Mouse (Mus musculus) midbrain, embryonic 15.5 days (tissue): Measurements from ENCODE around the gene Tmem210. TPM values are rescaled to one million over a fixed set of nuclear protein-coding genes. Genes with fewer than 3 reads are reported as not detected.
A peak's percentile ranks its signal among the peaks of the same experiment; 100 is the strongest.

Experiments used
- ATAC-seq: fragments of 200-750 bp; cut with Nextera tagmentation; replicated peaks from 2 replicates; pipeline ENCODE4 v1.8.0; 2017; ENCODE audit warnings: moderate TSS enrichment
- H3K27ac ChIP-seq: fragments of 300-500 bp; sonication (generic); 2 replicates; pipeline ENCODE4 v1.5.1; 2015; ENCODE audit warnings: mild to moderate bottlenecking, inconsistent platforms
- H3K27me3 ChIP-seq: fragments of 300-500 bp; sonication (generic); replicated peaks from 2 replicates; pipeline ENCODE4 v1.6.1; 2015; ENCODE audit warnings: inconsistent platforms
- H3K36me3 ChIP-seq: fragments of 300-500 bp; sonication (generic); replicated peaks from 2 replicates; pipeline ENCODE4 v1.6.1; 2015; ENCODE audit warnings: inconsistent platforms
- H3K4me1 ChIP-seq: fragments of 300-500 bp; sonication (generic); 2 replicates; pipeline ENCODE4 v1.6.1; 2015; ENCODE audit warnings: inconsistent platforms
- H3K4me2 ChIP-seq: fragments of 300-500 bp; sonication (generic); 2 replicates; pipeline ENCODE4 v1.6.1; 2015; ENCODE audit warnings: inconsistent platforms, mild to moderate bottlenecking, moderate library complexity
- H3K4me3 ChIP-seq: fragments of 300-500 bp; sonication (generic); 2 replicates; pipeline ENCODE4 v1.5.1; 2015; ENCODE audit warnings: mild to moderate bottlenecking, inconsistent platforms
- H3K9ac ChIP-seq: fragments of 300-500 bp; sonication (generic); 2 replicates; pipeline ENCODE4 v1.6.1; 2015; ENCODE audit warnings: mild to moderate bottlenecking, inconsistent platforms
- H3K9me3 ChIP-seq: fragments of 300-500 bp; sonication (generic); 2 replicates; pipeline ENCODE4 v1.6.1; 2016; ENCODE audit warnings: inconsistent platforms
- WGBS: fragments of 180-500 bp; shearing (Covaris S2); methylation state at CpG from one replicate; pipeline ENCODE4 v1.1.7; 2015; ENCODE audit warnings: mixed read lengths; 5-methylcytosine and 5-hydroxymethylcytosine counted together
- polyA plus RNA-seq: library from polyadenylated mRNA; unstranded; fragments of >200 nt; fragmentation: Nextera tagmentation; extraction: Ambion mirVana; gene quantifications from 2 replicates; pipeline ENCODE4 v1.2.1, GENCODE M21; 2015

Gene Tmem210
- polyA plus RNA-seq, 1 experiment from 2014 or later, result not detected

DNA sequence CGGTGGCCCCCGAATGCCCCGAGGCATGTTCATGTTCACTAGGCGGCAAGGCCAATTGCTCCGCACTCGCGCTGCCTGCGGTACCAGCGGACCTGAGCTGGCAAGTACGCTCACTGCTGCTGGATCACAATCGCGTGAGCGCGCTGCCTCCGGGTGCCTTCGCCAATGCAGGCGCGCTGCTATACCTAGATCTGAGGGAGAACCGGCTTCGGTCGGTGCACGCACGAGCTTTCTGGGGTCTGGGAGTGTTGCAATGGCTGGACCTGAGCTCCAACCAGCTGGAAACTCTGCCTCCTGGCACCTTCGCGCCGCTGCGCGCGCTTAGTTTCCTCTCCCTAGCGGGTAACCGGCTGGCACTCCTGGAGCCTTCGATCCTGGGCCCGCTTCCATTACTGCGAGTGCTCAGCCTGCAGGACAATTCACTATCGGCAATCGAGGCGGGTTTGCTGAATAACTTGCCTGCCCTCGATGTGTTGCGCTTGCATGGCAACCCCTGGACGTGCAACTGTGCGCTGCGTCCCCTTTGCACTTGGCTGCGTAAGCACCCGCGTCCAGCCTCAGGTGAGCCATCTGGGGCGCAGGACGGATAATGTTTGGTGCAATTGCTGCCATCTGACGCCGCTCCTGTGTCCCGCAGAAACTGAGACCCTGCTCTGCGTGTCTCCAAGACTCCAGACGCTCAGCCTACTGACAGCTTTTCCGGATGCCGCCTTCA, 2.3 kb downstream of the Tmem210 start:
- peaks cover 74% of the 10 kb centered on the region for H3K27me3 ChIP-seq
- peak overlapping the region; percentile 53 for H3K4me2 ChIP-seq
- H3K27ac ChIP-seq, result no peak overlapping the region
- 2% methylated on average over 54 of the region's 54 CpGs for WGBS
- H3K4me1 ChIP-seq, result peaks cover 35% of the 10 kb centered on the region
- peak overlapping the region; percentile 20 for H3K9ac ChIP-seq
- H3K9me3 ChIP-seq, result no peaks in the 10 kb centered on the region
- peaks cover 11% of the 10 kb centered on the region; the same call in 1 of the 2 replicates for H3K36me3 ChIP-seq
- peak; percentile 56; the same call in 1 of the 2 replicates for ATAC-seq
- H3K4me3 ChIP-seq, result peak overlapping the region; percentile 27

DNA sequence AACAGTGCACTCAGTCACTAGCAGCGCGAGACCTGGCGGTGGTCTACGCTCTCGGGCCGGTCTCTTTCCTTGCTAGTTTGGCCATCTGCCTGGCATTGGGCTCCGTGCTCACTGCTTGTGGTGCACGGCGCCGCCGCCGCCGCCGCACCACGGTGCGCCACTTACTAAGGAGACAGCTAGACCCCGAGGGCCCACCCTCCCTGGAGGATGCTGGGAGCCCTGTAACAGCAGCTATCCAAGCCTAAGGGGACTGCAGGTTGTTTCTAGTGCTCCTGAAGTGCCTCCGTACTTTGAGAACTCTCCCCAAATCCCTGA, 2.8 kb downstream of the Tmem210 start:
- under 1% methylated on average over 18 of the region's 18 CpGs for WGBS
- Histone ChIP-seq H3K9ac (peak overlapping the region; percentile 16; the same call in 1 of the 2 replicates), H3K9me3 (no peaks in the 10 kb centered on the region), H3K4me3 (peak overlapping the region; percentile 27), H3K27me3 (peaks cover 79% of the 10 kb centered on the region), H3K27ac (no peak overlapping the region), H3K4me2 (peak overlapping the region; percentile 53), H3K36me3 (peaks cover 10% of the 10 kb centered on the region; the same call in 1 of the 2 replicates), H3K4me1 (peaks cover 35% of the 10 kb centered on the region)
- no peak for ATAC-seq

DNA sequence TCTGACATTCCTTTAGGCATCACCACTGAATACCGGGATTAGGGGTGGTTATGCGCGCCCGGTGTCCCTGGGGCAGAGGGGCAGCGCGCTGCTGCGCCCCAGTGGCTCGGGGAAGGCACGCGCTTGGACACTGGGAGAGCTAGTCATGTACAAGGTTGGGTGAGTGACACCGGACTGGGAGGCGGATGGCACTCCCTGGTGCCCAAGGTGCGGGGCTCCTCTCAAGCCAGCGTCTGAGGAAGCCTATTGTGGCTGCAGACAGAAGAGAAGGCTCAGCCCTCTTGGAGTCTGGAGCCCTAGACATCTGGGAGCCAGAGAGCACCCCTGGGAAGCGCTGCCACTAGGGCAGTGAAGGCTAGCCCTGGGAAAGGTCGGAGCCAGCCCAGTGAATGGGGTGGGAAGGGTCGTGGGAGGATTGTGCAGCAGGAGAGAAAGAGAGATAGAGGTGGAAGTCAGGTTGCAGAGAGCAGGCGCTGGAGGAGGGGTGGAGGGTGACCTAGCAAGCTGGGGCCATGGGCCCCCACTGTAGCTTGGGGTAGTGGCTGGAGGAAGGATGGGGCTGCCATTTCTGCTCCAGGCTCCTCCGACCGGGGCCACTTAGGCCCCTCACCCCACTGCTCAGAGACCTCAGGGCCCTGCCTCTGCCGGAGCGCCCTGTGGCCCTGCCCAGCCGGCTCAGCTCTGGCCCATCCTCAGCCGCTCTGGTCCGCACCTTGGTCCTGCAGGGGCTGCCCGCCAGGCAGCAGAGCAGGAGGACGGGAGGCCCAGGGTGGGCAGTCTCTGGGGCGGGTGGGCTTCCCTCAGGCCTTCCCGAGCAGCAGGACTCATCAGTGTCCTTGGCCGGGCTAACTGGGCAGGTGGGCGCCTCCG, 3.5 kb downstream of the Tmem210 start:
- H3K4me3 ChIP-seq, result peak overlapping the region; percentile 27
- peaks cover 81% of the 10 kb centered on the region for H3K27me3 ChIP-seq
- H3K4me1 ChIP-seq, result peaks cover 35% of the 10 kb centered on the region
- WGBS, result 6% methylated on average over 32 of the region's 32 CpGs
- H3K9me3 ChIP-seq, result no peaks in the 10 kb centered on the region
- peak overlapping the region; percentile 16; the same call in 1 of the 2 replicates for H3K9ac ChIP-seq
- ATAC-seq, result peak; percentile 10
- H3K36me3 ChIP-seq, result peaks cover 13% of the 10 kb centered on the region; the same call in 1 of the 2 replicates
- no peak overlapping the region for H3K27ac ChIP-seq
- peak overlapping the region; percentile 53 for H3K4me2 ChIP-seq

DNA sequence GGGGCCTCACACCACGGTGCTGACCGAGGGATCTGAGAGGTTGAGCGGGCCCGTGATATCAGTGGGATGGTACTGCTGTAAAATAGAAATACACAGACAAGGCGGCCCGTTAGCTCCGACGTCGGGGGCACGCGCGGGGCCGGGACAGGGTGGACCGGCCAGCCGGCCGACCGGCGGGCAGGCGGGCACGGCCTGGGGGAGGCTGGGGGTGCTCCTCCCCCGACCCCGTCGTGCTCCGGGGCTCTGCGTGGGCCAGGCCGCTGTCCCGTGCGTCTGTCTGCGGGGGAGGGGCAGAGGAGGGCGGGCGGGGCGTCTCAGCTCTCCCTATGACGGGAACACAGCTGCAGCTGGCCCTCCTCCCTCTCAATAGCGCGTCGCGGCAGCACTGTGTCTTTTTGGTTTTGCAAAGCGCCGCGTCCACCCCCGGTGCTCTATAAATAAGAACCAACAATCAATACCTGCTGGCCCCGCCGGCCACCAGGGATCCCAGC, 4.2 kb downstream of the Tmem210 start:
- H3K36me3 ChIP-seq, result peaks cover 13% of the 10 kb centered on the region; the same call in 1 of the 2 replicates
- no peaks in the 10 kb centered on the region for H3K9me3 ChIP-seq
- no peak overlapping the region for H3K27ac ChIP-seq
- H3K4me3 ChIP-seq, result peak overlapping the region; percentile 13; the same call in 1 of the 2 replicates
- peak; percentile 0; the same call in 1 of the 2 replicates for ATAC-seq
- peak overlapping the region; percentile 21; the same call in 1 of the 2 replicates for H3K9ac ChIP-seq
- peak overlapping the region; percentile 41 for H3K4me2 ChIP-seq
- H3K27me3 ChIP-seq, result peaks cover 81% of the 10 kb centered on the region
- WGBS, result 5% methylated on average over 40 of the region's 43 CpGs
- H3K4me1 ChIP-seq, result peaks cover 35% of the 10 kb centered on the region

DNA sequence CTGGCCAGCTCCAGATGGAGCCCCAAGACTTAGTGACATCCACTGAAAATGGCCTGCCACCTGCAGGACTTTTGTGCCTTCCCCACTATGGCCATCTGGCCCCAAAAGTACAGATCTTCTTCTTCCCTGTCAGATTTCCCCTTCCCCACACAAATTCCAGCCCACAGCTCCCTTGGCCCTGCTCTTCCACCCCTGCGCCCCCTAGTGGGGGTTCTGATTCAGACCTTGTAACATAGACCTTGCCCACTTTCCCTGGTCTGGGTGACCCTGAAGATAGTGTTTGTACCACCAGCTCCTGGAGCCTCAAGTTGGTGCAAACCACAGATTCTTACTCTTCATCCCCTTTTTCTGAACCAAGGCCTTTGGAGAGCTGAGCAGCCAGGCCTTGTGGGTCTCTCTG, 4.9 kb downstream of the Tmem210 start:
- Histone ChIP-seq H3K36me3 (peaks cover 13% of the 10 kb centered on the region; the same call in 1 of the 2 replicates), H3K4me1 (peaks cover 35% of the 10 kb centered on the region), H3K4me3 (no peak overlapping the region), H3K4me2 (no peak overlapping the region), H3K9ac (no peak overlapping the region), H3K9me3 (no peaks in the 10 kb centered on the region), H3K27ac (no peak overlapping the region), H3K27me3 (peaks cover 79% of the 10 kb centered on the region)
- WGBS, result 0% methylated on average over 1 of the region's 1 CpGs
- no peak for ATAC-seq

DNA sequence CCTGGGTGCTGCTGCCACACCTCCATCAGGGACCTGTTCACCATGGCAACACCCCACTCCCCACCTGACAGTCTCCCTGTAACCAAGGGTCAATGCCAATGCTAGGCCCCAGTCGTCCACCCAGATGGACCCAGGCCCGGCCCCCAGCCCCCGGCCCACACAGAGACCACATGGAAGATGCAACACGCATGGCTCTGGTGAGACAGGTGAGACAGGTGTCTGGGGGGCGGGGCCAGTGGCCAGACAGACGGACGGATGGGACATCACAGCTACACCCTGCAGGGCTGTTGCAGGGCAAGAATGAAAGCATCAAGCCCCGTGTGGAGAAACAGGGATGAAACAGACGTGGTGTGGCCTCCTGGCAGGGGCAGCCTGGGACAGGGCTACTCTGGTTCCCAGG, 5.8 kb downstream of the Tmem210 start:
- peaks cover 13% of the 10 kb centered on the region; the same call in 1 of the 2 replicates for H3K36me3 ChIP-seq
- no peak overlapping the region for H3K9ac ChIP-seq
- H3K4me3 ChIP-seq, result no peak overlapping the region
- ATAC-seq, result no peak
- no peak overlapping the region for H3K4me2 ChIP-seq
- H3K27me3 ChIP-seq, result peaks cover 78% of the 10 kb centered on the region
- H3K9me3 ChIP-seq, result no peaks in the 10 kb centered on the region
- peaks cover 35% of the 10 kb centered on the region for H3K4me1 ChIP-seq
- no peak overlapping the region for H3K27ac ChIP-seq
- WGBS, result 78% methylated on average over 9 of the region's 9 CpGs

DNA sequence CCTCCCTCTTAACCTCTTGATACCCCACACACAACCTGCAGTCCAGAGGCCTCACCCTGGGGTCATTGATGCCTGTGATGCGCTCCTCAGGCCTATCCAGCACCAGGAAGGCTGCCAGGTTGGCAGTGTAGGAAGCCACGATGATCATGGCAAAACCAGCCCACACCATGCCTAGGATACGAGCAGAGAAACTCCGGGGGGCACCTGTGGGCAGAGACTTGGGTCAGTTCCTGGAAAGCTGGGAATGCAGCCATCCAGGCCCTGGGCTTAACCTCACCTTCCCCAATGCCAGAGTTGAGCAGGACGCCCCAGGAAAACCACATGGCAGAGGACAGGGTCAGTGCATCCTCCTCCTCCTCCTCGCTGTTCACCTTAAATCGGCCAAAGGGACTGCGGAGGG, 9.1 kb downstream of the Tmem210 start:
- Histone ChIP-seq H3K9ac (no peak overlapping the region), H3K4me3 (no peak overlapping the region), H3K4me2 (no peak overlapping the region), H3K4me1 (peaks cover 7% of the 10 kb centered on the region), H3K27ac (no peak overlapping the region), H3K27me3 (peaks cover 44% of the 10 kb centered on the region), H3K9me3 (no peaks in the 10 kb centered on the region), H3K36me3 (peaks cover 13% of the 10 kb centered on the region; the same call in 1 of the 2 replicates)
- WGBS, result 73% methylated on average over 8 of the region's 8 CpGs
- ATAC-seq, result no peak

DNA sequence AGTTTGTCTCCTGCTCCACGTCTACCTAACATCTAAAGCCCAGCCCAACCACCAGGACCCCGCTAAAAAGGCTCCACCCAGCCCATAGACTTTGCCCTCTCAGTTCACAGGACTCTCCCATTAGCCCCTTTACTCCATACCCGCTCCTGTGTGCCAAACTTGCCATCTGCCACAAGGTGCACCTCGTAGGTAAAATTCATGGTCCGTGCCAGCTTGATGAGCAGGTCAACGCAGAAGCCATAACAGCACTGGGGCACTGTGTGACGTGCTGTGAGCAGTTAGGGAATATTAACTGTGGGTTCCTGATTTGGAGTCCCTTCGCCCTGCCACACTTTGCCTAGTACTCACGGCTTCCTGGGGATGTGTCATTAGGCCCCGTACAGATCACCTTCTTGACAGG, 10.1 kb downstream of the Tmem210 start:
- Histone ChIP-seq H3K9me3 (no peaks in the 10 kb centered on the region), H3K4me1 (no peaks in the 10 kb centered on the region), H3K27me3 (peaks cover 35% of the 10 kb centered on the region), H3K27ac (no peak overlapping the region), H3K36me3 (peaks cover 13% of the 10 kb centered on the region; the same call in 1 of the 2 replicates), H3K9ac (no peak overlapping the region), H3K4me2 (no peak overlapping the region), H3K4me3 (no peak overlapping the region)
- 82% methylated on average over 10 of the region's 10 CpGs for WGBS
- ATAC-seq, result no peak

DNA sequence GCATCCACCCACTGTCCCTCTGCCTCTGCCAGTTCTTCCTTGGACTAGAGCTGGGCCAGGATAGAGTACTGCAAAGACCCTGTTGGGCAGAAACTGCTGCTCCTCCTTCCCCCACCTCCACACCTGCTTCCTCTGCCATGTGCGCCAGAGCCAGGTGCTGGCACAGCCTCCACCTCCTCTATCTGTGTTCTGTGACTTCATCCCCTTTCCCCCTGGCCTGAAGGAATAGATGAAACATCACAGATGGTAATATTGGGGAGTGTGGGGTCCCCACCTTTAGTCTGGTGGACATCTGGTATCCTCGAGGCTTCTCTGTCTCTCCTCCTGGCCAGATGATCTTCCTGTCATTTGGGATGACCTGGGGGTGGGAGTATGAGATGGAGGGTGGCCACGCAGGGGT, 15.5 kb downstream of the Tmem210 start:
- no peak for ATAC-seq
- Histone ChIP-seq H3K9ac (no peak overlapping the region), H3K4me1 (peaks cover 17% of the 10 kb centered on the region), H3K4me3 (no peak overlapping the region), H3K9me3 (no peaks in the 10 kb centered on the region), H3K27ac (no peak overlapping the region), H3K27me3 (peaks cover 29% of the 10 kb centered on the region), H3K4me2 (no peak overlapping the region), H3K36me3 (0 out of 2 replicates have a peak, but pooled peaks cover 7% of the 10 kb centered on the region)
- WGBS, result 70% methylated on average over 3 of the region's 3 CpGs

DNA sequence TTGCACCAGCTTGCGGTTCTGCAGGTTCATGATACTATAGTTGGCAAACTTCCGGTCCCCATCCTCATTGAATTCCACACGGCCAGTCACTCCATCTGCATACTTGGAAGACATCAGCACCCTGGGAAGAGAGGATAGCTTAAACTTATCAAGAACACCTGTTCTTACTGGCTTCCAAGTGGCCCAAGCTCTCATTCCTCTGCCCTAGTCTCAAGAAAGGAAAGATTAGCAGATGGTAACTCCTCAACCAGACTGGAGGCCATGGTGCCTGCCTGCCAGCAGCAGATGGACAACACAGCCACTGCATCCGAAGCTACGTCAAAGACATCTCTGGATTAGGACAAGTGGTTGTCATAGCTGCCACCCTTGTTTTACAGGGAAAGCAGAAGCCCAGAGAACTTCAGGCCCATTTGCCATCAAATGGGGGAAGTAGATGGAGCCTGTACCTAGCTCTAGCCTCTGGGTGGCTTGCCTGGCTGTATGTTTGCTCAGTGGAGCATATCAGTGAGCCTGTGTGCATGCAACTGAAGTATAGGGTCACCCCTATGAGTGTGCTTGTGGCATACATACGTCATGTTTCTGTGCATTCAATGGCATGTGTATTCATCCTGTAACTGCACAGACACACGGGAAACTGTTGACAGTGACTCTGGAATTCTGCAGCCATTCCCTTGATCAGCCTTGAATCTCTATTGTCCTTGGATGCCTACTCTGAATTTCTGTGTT, 16.1 kb downstream of the Tmem210 start:
- H3K9ac ChIP-seq, result no peak overlapping the region

DNA sequence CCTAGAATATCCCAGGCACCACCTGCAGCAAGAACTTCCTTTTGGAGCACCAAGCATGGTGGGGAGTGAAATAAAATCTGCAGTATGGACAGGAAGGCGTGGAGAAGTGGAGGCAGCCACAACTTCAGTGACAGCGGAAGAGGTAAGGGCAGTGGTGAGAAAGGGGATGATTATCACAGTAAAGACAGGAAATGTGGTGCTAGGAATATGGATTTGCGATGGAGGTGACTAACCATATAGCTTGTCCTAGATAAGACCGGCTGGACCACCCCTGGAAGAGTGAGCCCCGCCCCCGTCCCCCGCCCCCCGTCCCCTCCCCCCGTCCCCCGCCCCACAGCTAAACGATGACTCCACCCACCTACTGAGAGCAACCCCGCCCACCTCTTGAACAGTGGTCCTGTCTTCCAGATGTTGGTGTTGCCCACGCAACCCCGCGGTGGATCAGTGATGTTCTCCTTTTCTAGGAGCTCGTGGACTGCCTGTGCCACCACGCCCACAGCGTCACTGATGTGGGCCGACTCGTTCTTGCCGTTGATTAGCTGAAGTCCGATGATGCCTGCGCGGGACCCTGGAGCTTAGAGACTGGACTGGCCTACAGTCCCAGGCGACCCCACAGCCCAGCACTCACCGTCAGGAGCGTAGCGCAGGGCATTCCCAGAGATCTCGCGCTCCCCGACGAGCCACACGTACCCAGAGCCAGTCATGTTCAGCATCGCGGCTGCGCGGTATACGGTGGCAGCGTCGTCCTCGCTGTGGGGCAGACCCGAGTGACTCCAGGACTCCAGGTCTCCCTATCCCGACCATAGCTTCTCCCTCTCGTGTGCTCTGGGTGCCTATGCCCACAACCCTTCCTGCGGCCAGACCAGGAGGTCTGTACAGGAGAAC, 17.0 kb downstream of the Tmem210 start:
- no peaks in the 10 kb centered on the region for H3K9me3 ChIP-seq
- peak overlapping the region; percentile 62 for H3K9ac ChIP-seq
- H3K27ac ChIP-seq, result peak overlapping the region; percentile 73
- H3K4me1 ChIP-seq, result peaks cover 17% of the 10 kb centered on the region
- 1% methylated on average over 45 of the region's 45 CpGs for WGBS
- peaks cover 41% of the 10 kb centered on the region for H3K27me3 ChIP-seq
- peak overlapping the region; percentile 44 for H3K4me3 ChIP-seq
- peak overlapping the region; percentile 77 for H3K4me2 ChIP-seq
- ATAC-seq, result peak; percentile 88
- H3K36me3 ChIP-seq, result peaks cover 7% of the 10 kb centered on the region; the same call in 1 of the 2 replicates

More for the DNA sequence above, 16.1 kb downstream of the Tmem210 start:
- WGBS, result 66% methylated on average over 7 of the region's 7 CpGs
- Histone ChIP-seq H3K27ac (peak overlapping the region; percentile 73; the same call in 1 of the 2 replicates), H3K4me3 (peak overlapping the region; percentile 44), H3K4me2 (peak overlapping the region; percentile 77), H3K27me3 (peaks cover 34% of the 10 kb centered on the region), H3K9me3 (no peaks in the 10 kb centered on the region), H3K4me1 (peaks cover 17% of the 10 kb centered on the region), H3K36me3 (0 out of 2 replicates have a peak, but pooled peaks cover 7% of the 10 kb centered on the region)
- ATAC-seq, result no peak
